Mouse (Mus musculus) stomach, postnatal 0 days (tissue): ENCODE data around the gene Gramd4.
"Not testable (repeated sequence)": the region's sequence is repeated elsewhere in the genome, so short reads cannot be mapped to it uniquely, and the experiment has no call there.

Source experiments
- CTCF ChIP-seq: IDR thresholded peaks from 2 replicates; pipeline ENCODE4 v1.5.1; 2016; ENCODE audit warnings: antibody characterized with exemption, low read depth, mild to moderate bottlenecking, moderate library complexity
- EP300 ChIP-seq: optimal IDR thresholded peaks from 2 replicates; pipeline ENCODE3; 2016; ENCODE audit warnings: antibody characterized with exemption

DNA sequence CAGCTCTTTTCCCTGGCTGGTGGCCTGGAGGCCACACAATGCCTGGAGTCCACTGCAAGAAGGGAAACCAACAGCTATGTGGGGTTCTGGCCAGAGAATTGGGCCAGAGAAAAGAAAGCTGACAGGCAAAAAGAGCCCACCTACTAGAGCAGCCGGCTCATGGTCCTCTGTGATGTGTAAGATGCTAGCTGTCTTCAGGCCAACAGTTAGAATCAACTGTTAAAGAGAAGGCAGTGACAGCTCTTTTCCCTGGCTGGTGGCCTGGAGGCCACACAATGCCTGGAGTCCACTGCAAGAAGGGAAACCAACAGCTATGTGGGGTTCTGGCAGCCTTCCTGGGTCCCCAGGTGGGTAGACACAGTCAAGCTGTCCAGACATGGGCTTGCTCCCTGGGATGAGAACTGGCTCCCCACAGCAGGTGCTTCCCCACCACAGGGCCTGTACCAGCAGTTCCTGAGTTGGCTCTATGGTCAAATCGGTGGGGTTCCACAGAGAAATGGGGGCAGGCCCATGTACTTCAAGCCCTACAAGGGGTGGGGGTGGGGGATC, 120.3 kb downstream of the Gramd4 start:
- TF ChIP-seq CTCF, EP300: not testable (repeated sequence)
